Mouse (Mus musculus) C2C12 (cell line): ENCODE data around the gene Mtss1l. TPM values are rescaled to one million over a fixed set of nuclear protein-coding genes. Genes with fewer than 3 reads are reported as not detected.

Source experiments
- H3K27me3 ChIP-seq: one replicate; pipeline ENCODE4 v1.6.1; 2011; ENCODE audit not compliant: control insufficient read depth, insufficient read depth, insufficient read length
- H3K36me3 ChIP-seq: one replicate; pipeline ENCODE4 v1.6.1; 2011; ENCODE audit not compliant: control insufficient read depth, insufficient read depth
- H3K4me3 ChIP-seq: one replicate; pipeline ENCODE4 v1.5.1; 2011; ENCODE audit warnings: mild to moderate bottlenecking, control low read depth; ENCODE audit not compliant: poor library complexity, insufficient read depth, severe bottlenecking
- H3K79me2 ChIP-seq: one replicate; pipeline ENCODE4 v1.6.1; 2011; ENCODE audit not compliant: control insufficient read depth, insufficient read depth
- H3K79me3 ChIP-seq: one replicate; pipeline ENCODE4 v1.6.1; 2011; ENCODE audit warnings: low read depth, control low read depth
- H3ac ChIP-seq: one replicate; pipeline ENCODE3; 2011; ENCODE audit warnings: low read depth; ENCODE audit not compliant: control insufficient read depth, insufficient read length
- CEBPB ChIP-seq: IDR thresholded peaks from one replicate; pipeline ENCODE4 v1.6.1; 2011; ENCODE audit warnings: low read depth, mild to moderate bottlenecking, control low read depth, moderate library complexity
- CTCF ChIP-seq: IDR thresholded peaks from one replicate; pipeline ENCODE4 v1.5.1; 2011; ENCODE audit not compliant: control insufficient read depth, insufficient read depth, insufficient read length
- FOSL1 ChIP-seq: IDR thresholded peaks from one replicate; pipeline ENCODE4 v1.8.0; 2011; ENCODE audit warnings: mild to moderate bottlenecking, low read length; ENCODE audit not compliant: poor library complexity, insufficient read depth, severe bottlenecking
- MAX ChIP-seq: IDR thresholded peaks from one replicate; pipeline ENCODE4 v1.6.1; 2011; ENCODE audit warnings: mild to moderate bottlenecking, control low read depth
- MYOD1 ChIP-seq: IDR thresholded peaks from one replicate; pipeline ENCODE4 v1.6.1; 2011; ENCODE audit warnings: low read depth; ENCODE audit not compliant: control insufficient read depth, insufficient read length
- MYOG ChIP-seq: IDR thresholded peaks from one replicate; pipeline ENCODE4 v1.6.1; 2011; ENCODE audit not compliant: control insufficient read depth, insufficient read length; ENCODE audit errors: extremely low read depth
- USF1 ChIP-seq: IDR thresholded peaks from one replicate; pipeline ENCODE4 v1.6.1; 2011; ENCODE audit warnings: low read depth, mild to moderate bottlenecking, control low read depth, moderate library complexity
- polyA plus RNA-seq: library from polyadenylated mRNA; unstranded; fragments of >200 nt; fragmentation: generic; extraction: Trizol; gene quantifications from one replicate; pipeline ENCODE4 v1.2.1, GENCODE M21; 2012; ENCODE audit warnings: missing spikeins

Mtss1l gene
- polyA plus RNA-seq, 1 experiment: 26.1 TPM

DNA sequence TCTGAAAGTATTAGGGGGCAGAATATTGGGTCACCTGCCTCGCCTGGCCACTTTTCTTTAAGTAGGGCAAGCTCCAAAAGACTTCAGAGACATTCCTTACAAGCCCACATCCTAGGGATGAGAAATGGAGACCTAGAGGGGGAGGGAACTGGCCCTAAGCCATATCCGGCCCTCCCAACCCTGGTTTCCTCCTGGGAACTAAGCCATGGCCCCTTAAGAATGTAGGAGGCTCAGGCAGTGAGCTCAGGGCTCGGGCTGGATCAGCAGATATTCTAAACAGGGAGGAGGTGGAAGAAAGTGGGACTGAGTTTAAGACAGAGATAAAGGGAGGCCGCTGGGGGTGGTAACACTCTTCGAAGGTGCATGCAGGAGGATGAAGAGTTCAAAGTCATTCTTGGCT lies 39.9 kb downstream of the Mtss1l start:
- H3K79me3 ChIP-seq: no peaks in the 10 kb centered on the region
- no peaks in the 10 kb centered on the region for H3K79me2 ChIP-seq
- H3ac ChIP-seq: no peak overlapping the region
- no peak overlapping the region for H3K4me3 ChIP-seq
- no peaks in the 10 kb centered on the region for H3K27me3 ChIP-seq
- H3K36me3 ChIP-seq: peaks cover 5% of the 10 kb centered on the region
- TF ChIP-seq CEBPB (no peak), MAX (no peak), MYOG (no peak), MYOD1 (no peak), FOSL1 (no peak), USF1 (no peak)

DNA sequence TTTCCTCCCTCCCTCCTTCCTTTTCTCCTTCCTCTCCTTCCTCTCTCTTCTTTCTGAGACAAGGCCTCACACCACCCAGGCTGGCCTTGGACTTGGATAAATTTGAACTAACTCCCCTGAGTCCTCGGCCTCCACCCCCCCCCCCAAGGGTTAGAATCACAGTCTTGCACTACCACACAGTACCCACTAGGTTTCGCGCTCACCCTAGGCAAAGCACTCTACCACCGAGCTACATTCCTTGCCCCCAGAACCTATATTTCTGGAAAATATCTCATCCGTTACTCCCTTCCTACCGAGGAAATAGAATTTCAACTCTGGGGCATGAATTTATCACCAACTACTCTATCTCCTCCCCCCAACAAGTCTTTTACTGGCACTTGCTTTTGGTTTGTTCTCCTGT lies 40.7 kb downstream of the Mtss1l start:
- Histone ChIP-seq H3K36me3 (peaks cover 5% of the 10 kb centered on the region), H3K79me3 (no peaks in the 10 kb centered on the region), H3K79me2 (no peaks in the 10 kb centered on the region), H3K27me3 (no peaks in the 10 kb centered on the region), H3K4me3 (no peak overlapping the region), H3ac (no peak overlapping the region)
- TF ChIP-seq FOSL1: no peak
- peak; percentile 18 for TF ChIP-seq CTCF

GRCm38 (mm10) chr8:110764671-110765070 lies 43.4 kb downstream of the Mtss1l start:
- TF ChIP-seq MYOG (no peak), USF1 (no peak), MAX (no peak), CTCF (no peak), CEBPB (no peak), FOSL1 (no peak), MYOD1 (no peak)
- Histone ChIP-seq H3K79me3 (no peaks in the 10 kb centered on the region), H3K79me2 (peaks cover 6% of the 10 kb centered on the region), H3K27me3 (no peaks in the 10 kb centered on the region), H3K36me3 (peaks cover 8% of the 10 kb centered on the region), H3K4me3 (no peak overlapping the region), H3ac (no peak overlapping the region)

- Histone ChIP-seq H3K79me3 (no peaks in the 10 kb centered on the region), H3ac (no peak overlapping the region), H3K27me3 (no peaks in the 10 kb centered on the region), H3K4me3 (no peak overlapping the region), H3K36me3 (peaks cover 10% of the 10 kb centered on the region), H3K79me2 (peaks cover 22% of the 10 kb centered on the region)
- TF ChIP-seq MAX (no peak), CEBPB (no peak), CTCF (no peak), MYOD1 (no peak), MYOG (no peak), USF1 (no peak), FOSL1 (no peak)
These were observed 46.0 kb downstream of the Mtss1l start for GRCm38 (mm10) chr8:110767261-110767660.

DNA sequence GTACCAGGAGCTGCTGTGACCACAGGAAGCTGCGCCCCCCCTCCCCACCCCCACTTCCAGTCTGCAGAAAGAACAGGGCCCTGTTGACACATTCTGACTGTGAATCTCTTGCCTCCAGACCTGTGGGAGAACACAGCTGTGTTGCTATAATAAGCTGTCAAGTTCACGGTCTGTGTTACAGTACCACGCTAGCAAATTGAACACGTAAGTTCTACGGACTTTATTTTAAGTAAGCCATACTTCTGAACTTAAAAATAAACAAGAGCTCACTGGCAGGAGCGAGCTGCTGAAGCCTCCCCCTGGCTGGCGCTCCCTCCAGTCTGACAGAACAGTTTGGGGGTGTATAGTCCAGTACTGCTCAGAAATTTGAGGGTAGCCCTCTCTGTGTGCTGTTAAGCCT lies 51.2 kb downstream of the Mtss1l start:
- peaks cover 60% of the 10 kb centered on the region for H3K79me2 ChIP-seq
- H3K79me3 ChIP-seq: peaks cover 15% of the 10 kb centered on the region
- H3K4me3 ChIP-seq: no peak overlapping the region
- TF ChIP-seq MYOG: no peak
- TF ChIP-seq MYOD1: no peak
- no peak for TF ChIP-seq MAX
- no peak for TF ChIP-seq CTCF
- TF ChIP-seq FOSL1: no peak
- no peak for TF ChIP-seq CEBPB
- no peak for TF ChIP-seq USF1
- H3K36me3 ChIP-seq: peaks cover 27% of the 10 kb centered on the region
- no peak overlapping the region for H3ac ChIP-seq
- H3K27me3 ChIP-seq: no peaks in the 10 kb centered on the region

- Histone ChIP-seq H3K27me3 (no peaks in the 10 kb centered on the region), H3K4me3 (no peak overlapping the region), H3K36me3 (peaks cover 29% of the 10 kb centered on the region), H3K79me2 (peaks cover 71% of the 10 kb centered on the region), H3K79me3 (peaks cover 22% of the 10 kb centered on the region), H3ac (no peak overlapping the region)
- TF ChIP-seq USF1: no peak
- TF ChIP-seq CEBPB: no peak
- TF ChIP-seq CTCF: no peak
- no peak for TF ChIP-seq MAX
- TF ChIP-seq FOSL1: no peak
- TF ChIP-seq MYOD1: no peak
- no peak for TF ChIP-seq MYOG
These were observed 52.8 kb downstream of the Mtss1l start for GRCm38 (mm10) chr8:110774047-110774446.
